Mouse (Mus musculus): Measurements from ENCODE around the gene Nudt19.
"Not testable (repeated sequence)": the region's sequence is repeated elsewhere in the genome, so short reads cannot be mapped to it uniquely, and the experiment has no call there.

Gene Nudt19

GRCm38 (mm10) chr7:35556205-35556603 is at the start of gene Nudt19:
Gene Nudt19, minus strand, starts transcription at chr7:35556304.
- ATAC-seq (ENCODE audit: insufficient number of reproducible peaks, low FRiP score, low TSS enrichment): no peak

GRCm38 (mm10) chr7:35602766-35603165 is 46.7 kb upstream of the Nudt19 start:
- no peak for ATAC-seq (ENCODE audit: insufficient number of reproducible peaks, low FRiP score, low TSS enrichment)

DNA sequence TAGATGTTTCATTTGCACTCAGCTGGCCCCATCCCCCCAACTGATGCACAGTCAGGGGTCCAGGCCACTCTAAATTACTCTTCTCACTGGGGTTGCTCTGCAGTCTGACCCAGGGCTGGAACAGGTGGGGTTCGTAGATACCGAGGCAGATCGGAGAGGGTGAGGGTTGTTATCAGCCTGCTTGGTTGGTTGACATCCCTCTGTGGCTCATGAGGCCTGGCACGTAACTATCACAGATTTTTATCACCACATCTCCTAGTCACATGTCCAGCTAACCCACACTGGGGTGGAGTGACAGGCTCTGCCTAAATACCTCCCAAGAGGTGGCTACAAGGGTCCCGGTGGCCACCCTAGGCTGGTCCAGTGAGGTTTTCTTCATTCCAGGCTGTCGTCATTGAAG is 45.0 kb upstream of the Nudt19 start:
- no peak for ATAC-seq (ENCODE audit: insufficient number of reproducible peaks, low FRiP score, low TSS enrichment)

DNA sequence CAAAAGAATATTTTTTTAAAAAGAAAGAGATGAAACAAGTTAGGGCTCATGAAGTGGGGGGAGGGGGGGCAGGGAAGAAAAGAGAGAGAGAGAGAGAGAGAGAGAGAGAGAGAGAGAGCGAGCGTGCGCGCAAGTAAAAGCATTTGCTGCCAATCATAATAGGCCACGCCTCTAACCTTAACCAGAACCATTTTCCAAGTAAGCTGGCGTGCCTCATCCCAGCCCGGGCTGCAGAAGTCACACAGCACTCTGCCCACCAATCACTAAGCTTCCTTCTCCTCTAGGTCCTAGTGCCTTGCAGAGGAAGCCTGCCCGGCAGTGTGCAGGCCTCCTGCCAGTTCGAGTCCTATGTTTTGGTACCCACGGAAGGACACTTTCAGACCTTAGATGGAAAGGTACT is 43.9 kb upstream of the Nudt19 start:
- no peak for ATAC-seq (ENCODE audit: insufficient number of reproducible peaks, low FRiP score, low TSS enrichment)

DNA sequence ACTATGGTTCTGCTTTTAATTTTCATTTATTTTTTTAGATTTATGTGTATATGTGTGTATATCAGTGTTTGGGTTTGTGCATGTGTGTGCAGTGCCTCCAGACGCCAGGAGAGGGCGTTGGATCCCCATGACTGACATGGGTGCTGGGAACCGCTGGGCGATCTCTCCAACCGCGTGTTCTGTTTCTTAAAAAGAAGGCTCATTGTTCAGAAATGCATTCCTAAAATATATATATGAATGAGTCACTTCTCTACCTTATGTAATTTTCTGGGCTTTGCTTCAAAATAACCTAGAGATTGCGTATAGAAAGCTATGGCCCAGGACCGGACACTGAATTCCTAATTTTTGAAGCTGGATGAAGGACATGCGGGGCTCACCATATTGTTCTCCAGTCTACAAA is 43.4 kb upstream of the Nudt19 start:
- ATAC-seq (ENCODE audit: insufficient number of reproducible peaks, low FRiP score, low TSS enrichment): no peak

GRCm38 (mm10) chr7:35594311-35594710 is 38.2 kb upstream of the Nudt19 start:
- ATAC-seq (ENCODE audit: insufficient number of reproducible peaks, low FRiP score, low TSS enrichment): no peak

GRCm38 (mm10) chr7:35590731-35591191 is 34.7 kb upstream of the Nudt19 start:
- ATAC-seq (ENCODE audit: insufficient number of reproducible peaks, low FRiP score, low TSS enrichment): no peak

DNA sequence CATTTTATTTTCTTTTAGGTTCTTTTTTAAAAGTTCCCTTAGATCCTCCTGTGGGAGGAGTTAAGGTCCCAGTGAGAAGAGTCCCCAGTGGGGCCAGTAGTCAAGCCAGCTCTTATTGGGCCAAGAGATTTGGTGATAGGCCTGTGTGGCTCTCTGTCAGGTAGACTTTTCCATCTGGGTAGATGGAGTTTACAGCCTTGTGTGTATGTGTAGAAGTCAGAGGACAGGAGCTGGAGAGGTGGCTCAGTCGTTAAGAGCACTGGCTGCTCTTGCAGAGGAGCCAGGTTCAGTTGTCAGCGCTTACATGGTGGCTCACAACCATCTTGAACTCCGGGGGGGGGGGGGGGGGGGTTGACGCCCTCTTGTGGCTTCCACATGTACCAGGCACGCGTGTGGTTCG is 33.4 kb upstream of the Nudt19 start:
- ATAC-seq (ENCODE audit: insufficient number of reproducible peaks, low FRiP score, low TSS enrichment): no peak

GRCm38 (mm10) chr7:35588680-35589428 is 32.8 kb upstream of the Nudt19 start:
- no peak for ATAC-seq (ENCODE audit: insufficient number of reproducible peaks, low FRiP score, low TSS enrichment)

DNA sequence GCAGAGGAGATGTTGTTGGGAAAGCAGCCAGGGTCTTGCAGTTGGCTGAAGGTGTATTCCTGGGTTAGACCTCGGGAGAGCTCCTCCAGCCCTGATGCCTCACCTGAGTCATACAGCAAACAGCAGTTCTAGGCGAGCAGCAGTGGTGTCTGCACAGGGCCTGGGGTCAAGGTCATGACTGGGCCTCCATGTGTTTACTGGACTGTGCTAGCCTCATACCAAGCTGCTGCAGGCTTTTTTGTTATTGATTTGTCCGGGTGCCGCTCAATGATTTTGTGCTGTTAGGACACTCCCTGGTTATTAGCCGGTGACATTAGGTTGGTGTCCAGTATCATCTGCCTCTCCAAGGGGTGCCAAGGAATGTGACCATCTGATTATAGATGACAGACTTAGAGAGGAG is 31.6 kb upstream of the Nudt19 start:
- no peak for ATAC-seq (ENCODE audit: insufficient number of reproducible peaks, low FRiP score, low TSS enrichment)

GRCm38 (mm10) chr7:35586906-35587445 is 30.9 kb upstream of the Nudt19 start:
- no peak for ATAC-seq (ENCODE audit: insufficient number of reproducible peaks, low FRiP score, low TSS enrichment)

GRCm38 (mm10) chr7:35586055-35586905 is 30.2 kb upstream of the Nudt19 start, which contains the start of gene Ankrd27:
Gene Ankrd27, plus strand, starts transcription at chr7:35586244.
- ATAC-seq (ENCODE audit: insufficient number of reproducible peaks, low FRiP score, low TSS enrichment): peak; percentile 98

- ATAC-seq (ENCODE audit: insufficient number of reproducible peaks, low FRiP score, low TSS enrichment): no peak
Observed at GRCm38 (mm10) chr7:35585191-35586054, 29.3 kb upstream of the Nudt19 start, which contains the start of gene Rgs9bp. Gene Rgs9bp, minus strand, starts transcription at chr7:35585582.

DNA sequence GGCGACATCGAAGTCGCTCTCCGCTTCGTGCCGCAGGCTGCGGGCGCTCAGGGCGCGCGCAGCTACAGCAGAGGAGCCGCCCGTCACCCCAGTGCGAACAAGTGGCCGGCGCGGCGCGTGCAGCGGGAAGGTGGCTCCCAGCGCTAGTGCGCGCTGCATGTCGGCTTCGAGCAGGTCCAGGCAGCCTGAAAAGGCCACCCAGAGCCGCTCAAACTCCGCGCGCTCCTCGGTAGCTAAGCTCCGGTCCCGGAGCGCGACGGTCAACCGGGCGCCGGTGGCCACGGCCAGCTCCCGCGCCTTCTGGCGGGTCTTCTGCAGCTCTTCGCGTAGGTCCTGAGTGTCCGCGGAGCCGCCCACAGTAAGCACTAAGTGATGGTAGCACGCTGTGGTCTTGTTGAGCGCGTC is 28.7 kb upstream of the Nudt19 start:
- ATAC-seq (ENCODE audit: insufficient number of reproducible peaks, low FRiP score, low TSS enrichment): no peak

GRCm38 (mm10) chr7:35584068-35584785 is 28.1 kb upstream of the Nudt19 start:
- no peak for ATAC-seq (ENCODE audit: insufficient number of reproducible peaks, low FRiP score, low TSS enrichment)

- ATAC-seq (ENCODE audit: insufficient number of reproducible peaks, low FRiP score, low TSS enrichment): no peak
Observed at GRCm38 (mm10) chr7:35583476-35584025, 27.4 kb upstream of the Nudt19 start.

DNA sequence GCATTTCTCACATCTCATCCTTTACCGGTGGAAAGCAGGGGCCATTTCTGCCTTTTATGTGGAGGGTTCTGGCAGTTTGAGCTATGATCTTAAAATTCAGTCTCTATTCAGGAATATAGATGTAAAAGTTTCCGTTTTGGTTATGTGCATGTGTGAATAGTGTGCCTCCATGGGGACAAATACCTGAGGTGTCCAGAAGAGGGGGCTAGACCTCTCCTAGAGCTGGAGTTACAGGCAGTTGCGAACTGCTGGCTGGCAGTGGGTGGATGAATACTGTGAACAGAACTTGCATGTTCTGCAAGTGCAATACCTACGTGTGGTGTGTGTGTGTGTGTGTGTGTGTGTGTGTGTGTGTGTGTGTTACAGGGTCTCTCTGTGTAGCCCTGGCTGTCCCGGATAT is 26.6 kb upstream of the Nudt19 start:
- ATAC-seq (ENCODE audit: insufficient number of reproducible peaks, low FRiP score, low TSS enrichment): no peak

DNA sequence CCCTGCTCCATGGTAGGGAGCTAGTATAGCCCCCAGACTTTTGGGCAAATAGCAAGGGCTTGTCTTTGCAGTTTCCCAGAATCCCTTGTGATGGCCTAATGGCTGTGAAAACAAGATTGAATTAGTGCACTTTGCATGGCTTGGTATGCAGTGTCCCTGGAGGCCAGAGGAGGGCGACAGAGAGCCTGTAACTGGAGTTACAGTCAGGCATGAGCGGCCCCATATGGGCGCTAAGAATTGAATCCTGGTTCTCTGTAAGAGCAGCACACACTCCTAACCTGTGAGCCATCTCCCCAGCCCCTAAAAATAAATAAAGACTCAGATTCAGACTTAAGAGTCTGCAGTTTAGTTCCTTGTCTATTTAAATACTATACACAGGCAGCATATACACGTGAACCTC is 23.7 kb upstream of the Nudt19 start:
- no peak for ATAC-seq (ENCODE audit: insufficient number of reproducible peaks, low FRiP score, low TSS enrichment)

DNA sequence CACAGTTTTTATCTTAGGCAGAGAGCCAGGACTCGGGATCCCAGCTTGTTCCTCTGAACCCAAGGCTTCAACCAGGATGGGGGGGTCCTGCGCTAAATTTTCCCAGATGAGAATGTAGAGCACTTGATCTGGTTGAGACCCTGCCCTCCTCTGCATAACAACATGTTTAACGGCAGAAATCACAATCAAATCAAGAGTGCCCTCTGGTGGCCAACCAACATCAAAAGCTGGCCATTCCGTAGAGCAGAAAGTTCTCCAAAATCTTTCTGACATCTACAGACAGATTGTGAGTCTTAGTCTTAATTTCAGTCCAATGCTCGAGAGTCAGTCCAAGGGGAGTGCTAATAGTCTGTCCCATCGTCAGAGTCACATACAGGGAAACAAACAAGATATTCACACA is 14.8 kb upstream of the Nudt19 start:
- not testable (repeated sequence) for ATAC-seq (ENCODE audit: insufficient number of reproducible peaks, low FRiP score, low TSS enrichment)
